Mouse (Mus musculus) stomach, postnatal 0 days (tissue): ENCODE data around the gene Pot1b. TPM values are rescaled to one million over a fixed set of nuclear protein-coding genes. Genes with fewer than 3 reads are reported as not detected.

Experiments
- ATAC-seq: fragments of 200-750 bp; cut with Nextera tagmentation; 2 replicates; pipeline ENCODE4 v1.8.0; 2017; ENCODE audit not compliant: low FRiP score, low TSS enrichment
- DNase-seq: peaks from one replicate; pipeline ENCODE4 v3.0.0-alpha.2; 2016; ENCODE audit warnings: low spot score
- H3K27ac ChIP-seq: fragments of 300-500 bp; sonication (generic); replicated peaks from 2 replicates; pipeline ENCODE4 v1.5.1; 2014; ENCODE audit warnings: mild to moderate bottlenecking, control low read depth
- H3K27me3 ChIP-seq: fragments of 300-500 bp; sonication (generic); 2 replicates; pipeline ENCODE4 v1.6.1; 2014; ENCODE audit warnings: low read length; ENCODE audit not compliant: control insufficient read depth, insufficient read depth
- H3K36me3 ChIP-seq: fragments of 300-500 bp; sonication (generic); 2 replicates; pipeline ENCODE4 v1.6.1; 2014; ENCODE audit warnings: low read length, mixed read lengths; ENCODE audit not compliant: control insufficient read depth, insufficient read depth
- H3K4me1 ChIP-seq: fragments of 300-500 bp; sonication (generic); replicated peaks from 2 replicates; pipeline ENCODE4 v1.6.1; 2014; ENCODE audit warnings: antibody characterized with exemption; ENCODE audit not compliant: control insufficient read depth, insufficient read depth
- H3K4me2 ChIP-seq: fragments of 300-500 bp; sonication (generic); replicated peaks from 2 replicates; pipeline ENCODE4 v1.6.1; 2014; ENCODE audit warnings: low read depth, mild to moderate bottlenecking, control low read depth, moderate library complexity
- H3K4me3 ChIP-seq: fragments of 300-500 bp; sonication (generic); 2 replicates; pipeline ENCODE4 v1.5.1; 2014; ENCODE audit warnings: low read depth, low read length, control low read depth
- H3K9ac ChIP-seq: fragments of 300-500 bp; sonication (generic); 2 replicates; pipeline ENCODE4 v1.6.1; 2014; ENCODE audit warnings: mild to moderate bottlenecking, low read length, control low read depth, mixed read lengths
- H3K9me3 ChIP-seq: fragments of 300-500 bp; sonication (generic); 2 replicates; pipeline ENCODE4 v1.6.1; 2016; ENCODE audit warnings: low read length; ENCODE audit not compliant: control insufficient read depth
- CTCF ChIP-seq: IDR thresholded peaks from 2 replicates; pipeline ENCODE4 v1.5.1; 2016; ENCODE audit warnings: antibody characterized with exemption, low read depth, mild to moderate bottlenecking, moderate library complexity
- EP300 ChIP-seq: optimal IDR thresholded peaks from 2 replicates; pipeline ENCODE3; 2016; ENCODE audit warnings: antibody characterized with exemption
- WGBS: fragments of 180-500 bp; shearing (Covaris S2); extraction: QIAGEN DNeasy Blood & Tissue Kit; methylation state at CpG from one replicate; pipeline ENCODE4 v1.1.7; 2014; 5-methylcytosine and 5-hydroxymethylcytosine counted together
- polyA plus RNA-seq: library from polyadenylated mRNA; unstranded; fragments of >200 nt; fragmentation: Nextera tagmentation; extraction: Ambion mirVana; gene quantifications from 2 replicates; pipeline ENCODE4 v1.2.1, GENCODE M21; 2015

Pot1b gene
- polyA plus RNA-seq, 1 experiment from 2014 or later = 4.1 TPM

DNA sequence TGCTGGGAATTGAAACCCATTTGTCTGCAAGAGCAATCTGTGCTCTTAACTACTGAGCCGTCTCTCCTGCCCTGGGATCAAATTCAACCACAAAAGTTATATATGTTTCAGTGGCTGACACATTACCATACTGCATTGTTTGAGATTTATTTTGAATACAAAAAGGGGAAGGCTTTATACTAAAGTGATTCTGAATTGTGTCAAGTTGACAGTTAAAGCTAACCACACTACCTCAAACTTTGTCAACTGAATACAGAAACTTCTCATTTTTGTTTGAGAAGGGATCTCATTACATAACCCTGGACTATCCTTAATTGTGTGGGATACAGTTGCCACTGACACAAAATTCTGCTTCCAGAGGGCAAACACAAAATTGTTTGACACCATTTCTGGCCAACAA, 8.8 kb upstream of the Pot1b start:
- Histone ChIP-seq H3K27me3 (no peaks in the 10 kb centered on the region), H3K27ac (no peak overlapping the region), H3K4me2 (no peak overlapping the region), H3K4me3 (no peak overlapping the region), H3K36me3 (no peaks in the 10 kb centered on the region), H3K4me1 (no peaks in the 10 kb centered on the region), H3K9me3 (no peaks in the 10 kb centered on the region), H3K9ac (no peak overlapping the region)
- WGBS = 67% methylated on average over 1 of the region's 1 CpGs
- TF ChIP-seq CTCF = no peak
- TF ChIP-seq EP300 = no peak
- DNase-seq (no peak), ATAC-seq (no peak)

- H3K4me1 ChIP-seq = no peaks in the 10 kb centered on the region
- no peaks in the 10 kb centered on the region for H3K36me3 ChIP-seq
- H3K27me3 ChIP-seq = no peaks in the 10 kb centered on the region
- 65% methylated on average over 5 of the region's 5 CpGs for WGBS
- H3K4me3 ChIP-seq = no peak overlapping the region
- TF ChIP-seq EP300 (no peak), CTCF (no peak)
- no peak for ATAC-seq
- H3K9ac ChIP-seq = no peak overlapping the region
- no peak for DNase-seq
- H3K4me2 ChIP-seq = no peak overlapping the region
- no peaks in the 10 kb centered on the region for H3K9me3 ChIP-seq
- no peak overlapping the region for H3K27ac ChIP-seq
Measured at GRCm38 (mm10) chr17:55702865-55703264, 9.6 kb downstream of the Pot1b start.

DNA sequence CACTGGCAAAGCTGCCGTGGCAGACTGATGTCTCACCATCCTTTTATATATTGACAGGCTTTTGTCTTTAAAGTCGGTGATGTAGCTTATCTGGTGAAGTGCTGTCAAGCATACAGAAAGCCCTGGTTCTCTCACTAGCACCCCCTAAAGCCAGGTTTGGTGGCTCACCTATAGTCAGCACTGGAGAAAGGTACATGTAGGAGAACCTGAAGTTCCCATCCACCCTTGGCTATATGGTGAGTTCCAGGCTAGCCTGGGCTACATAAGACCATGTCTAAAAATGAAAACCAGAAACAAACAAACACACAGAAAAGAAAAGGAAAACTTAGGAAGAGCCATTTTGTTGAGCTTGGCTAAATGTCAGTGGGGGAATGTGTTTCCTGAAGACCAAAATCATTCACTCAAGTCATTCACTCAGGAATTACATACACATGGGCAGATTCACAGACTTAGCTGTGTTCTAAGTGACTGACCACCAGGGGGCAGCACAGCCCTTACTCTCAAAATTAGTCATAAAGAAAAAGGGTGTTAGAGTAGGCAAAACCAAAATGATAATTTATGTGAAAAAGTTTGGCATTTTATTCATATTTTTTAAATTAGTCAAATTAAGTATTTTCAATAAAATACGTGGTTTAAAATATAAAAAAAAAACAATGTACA, 10.1 kb downstream of the Pot1b start:
- Histone ChIP-seq H3K9me3 (no peaks in the 10 kb centered on the region), H3K4me2 (no peak overlapping the region), H3K4me3 (no peak overlapping the region), H3K27ac (no peak overlapping the region), H3K36me3 (no peaks in the 10 kb centered on the region), H3K9ac (no peak overlapping the region), H3K27me3 (no peaks in the 10 kb centered on the region), H3K4me1 (no peaks in the 10 kb centered on the region)
- peak; percentile 82 for DNase-seq
- 0 out of 2 replicates have a peak, but pooled peaks have one; percentile 26 for ATAC-seq
- TF ChIP-seq CTCF = peak; percentile 92
- no peak for TF ChIP-seq EP300
- WGBS = 62% methylated on average over 3 of the region's 3 CpGs

DNA sequence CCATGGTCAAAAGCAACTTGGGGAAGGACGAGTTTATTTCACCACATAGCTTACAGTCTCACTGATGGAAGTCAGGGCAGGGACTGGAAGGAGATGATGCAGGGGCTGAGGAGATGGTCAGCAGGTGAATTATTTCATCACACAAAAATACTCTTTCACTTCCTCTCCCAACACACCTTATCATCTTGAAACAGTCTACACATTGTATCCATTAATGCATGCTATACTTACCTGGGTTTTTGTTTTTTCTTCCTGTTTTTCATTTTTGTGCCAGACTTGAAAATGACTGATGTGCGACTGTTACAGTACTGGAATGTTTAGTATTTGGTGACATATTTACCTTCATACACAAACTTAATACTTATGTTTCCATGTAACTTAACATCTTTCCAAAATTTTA, 13.0 kb downstream of the Pot1b start:
- WGBS = 84% methylated on average over 2 of the region's 2 CpGs
- no peaks in the 10 kb centered on the region for H3K4me1 ChIP-seq
- ATAC-seq = no peak

GRCm38 (mm10) chr17:55661099-55661498, 51.3 kb downstream of the Pot1b start:
- H3K36me3 ChIP-seq = no peaks in the 10 kb centered on the region
- TF ChIP-seq EP300 (no peak), CTCF (no peak)
- WGBS = 82% methylated on average over 2 of the region's 2 CpGs

More for the DNA sequence above, 13.0 kb downstream of the Pot1b start:
- Histone ChIP-seq H3K4me2 (no peak overlapping the region), H3K4me3 (no peak overlapping the region), H3K27ac (no peak overlapping the region), H3K9me3 (no peaks in the 10 kb centered on the region), H3K27me3 (no peaks in the 10 kb centered on the region), H3K36me3 (0 out of 2 replicates have a peak, but pooled peaks cover 1% of the 10 kb centered on the region), H3K9ac (no peak overlapping the region)
- no peak for TF ChIP-seq EP300
- no peak for TF ChIP-seq CTCF
- DNase-seq = no peak

DNA sequence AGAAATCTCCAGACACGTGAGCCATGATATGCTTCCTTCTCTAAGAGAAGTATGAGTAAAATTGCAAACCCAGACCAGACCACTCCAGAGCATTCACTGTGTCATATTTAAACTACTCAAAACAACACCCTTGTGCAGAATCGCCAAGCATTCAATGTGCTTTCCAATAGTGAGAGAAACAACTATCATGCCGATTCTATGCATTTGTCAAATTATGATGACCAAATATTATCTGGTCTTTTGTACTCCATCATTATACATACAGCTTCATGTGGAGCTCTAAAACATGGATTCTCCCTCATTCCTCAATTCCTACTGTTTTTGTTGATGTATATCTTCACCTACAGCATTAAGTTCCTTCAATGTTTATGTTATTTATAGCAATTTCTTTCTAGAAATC, 87.3 kb downstream of the Pot1b start, which contains the start of gene Vmn2r118:
Gene Vmn2r118 (minus strand): TSS at position 101 of the 400 bp plus-strand sequence.
- 88% methylated on average over 3 of the region's 3 CpGs for WGBS
- H3K27ac ChIP-seq = no peak within 1 kb of the TSS
- no peaks in the 10 kb centered on the region for H3K9me3 ChIP-seq
- no peaks in the 10 kb centered on the region for H3K4me1 ChIP-seq
- H3K4me2 ChIP-seq = no peak within 1 kb of the TSS
- no peak for DNase-seq
- TF ChIP-seq EP300 = no peak
- TF ChIP-seq CTCF = no peak
- no peak for ATAC-seq
- no peak within 1 kb of the TSS for H3K4me3 ChIP-seq
- no peaks in the 10 kb centered on the region for H3K27me3 ChIP-seq
- H3K36me3 ChIP-seq = no peaks in the 10 kb centered on the region
- H3K9ac ChIP-seq = no peak within 1 kb of the TSS

More at GRCm38 (mm10) chr17:55661099-55661498, 51.3 kb downstream of the Pot1b start:
- no peaks in the 10 kb centered on the region for H3K4me1 ChIP-seq
- H3K27me3 ChIP-seq = no peaks in the 10 kb centered on the region
- H3K9me3 ChIP-seq = no peaks in the 10 kb centered on the region
- DNase-seq = no peak
- H3K27ac ChIP-seq = no peak overlapping the region
- H3K4me3 ChIP-seq = no peak overlapping the region
- H3K9ac ChIP-seq = no peak overlapping the region
- no peak for ATAC-seq
- no peak overlapping the region for H3K4me2 ChIP-seq

Other genes with a start within 250 kb of the Pot1b start
- not detected in 2 replicates for gene Vmn2r118, start 87.4 kb downstream of the Pot1b start, polyA plus RNA-seq
- 0.21 and 0.23 TPM in 2 replicates for gene Adgre4, start 37.4 kb upstream of the Pot1b start, polyA plus RNA-seq
- gene Zfp119a, start 166.3 kb upstream of the Pot1b start, polyA plus RNA-seq = 7.3 and 7.5 TPM in 2 replicates
- gene Zfp959, start 179.5 kb upstream of the Pot1b start, polyA plus RNA-seq = 7.5 and 7.7 TPM in 2 replicates
- 4.9 and 5.8 TPM in 2 replicates for gene Zfp119b, start 236.9 kb upstream of the Pot1b start, polyA plus RNA-seq
- gene Ebi3, start 240.0 kb upstream of the Pot1b start, polyA plus RNA-seq = 2.7 and 3.1 TPM in 2 replicates
- 12.5 and 12.6 TPM in 2 replicates for gene Yju2, start 246.5 kb upstream of the Pot1b start, polyA plus RNA-seq